Mouse (Mus musculus) myocyte (in vitro differentiated cells): ENCODE results near the gene Rpl12.

Experiments
- MAX ChIP-seq: IDR thresholded peaks from one replicate; pipeline ENCODE4 v1.6.1; 2011; ENCODE audit warnings: low read depth, mild to moderate bottlenecking, control low read depth
- MYOD1 ChIP-seq, 3 experiments: IDR thresholded peaks; one replicate each; pipeline ENCODE4 v1.6.1; 2011; ENCODE audit warnings: control low read depth in 2 of 3, low read depth in 2 of 3, mild to moderate bottlenecking in 2 of 3, moderate library complexity in 1 of 3; ENCODE audit not compliant: insufficient read length in 2 of 3, control insufficient read depth in 1 of 3
- POLR2A ChIP-seq: IDR thresholded peaks from one replicate; pipeline ENCODE4 v1.6.1; 2011; ENCODE audit warnings: low read depth, mild to moderate bottlenecking, control low read depth, moderate library complexity; ENCODE audit not compliant: insufficient read length
- POLR2AphosphoS2 ChIP-seq: IDR thresholded peaks from one replicate; pipeline ENCODE4 v1.6.1; 2011; ENCODE audit warnings: low read depth, control low read depth; ENCODE audit not compliant: insufficient read length

GRCm38 (mm10) chr2:32911639-32912182 lies 49.6 kb upstream of the Rpl12 start:
- TF ChIP-seq MAX (no peak), POLR2A (no peak), MYOD1 (IDR thresholded peaks at IDR 0.05; ENCODE audit: control insufficient read depth in 1 of 3, insufficient read length in 2 of 3, low read depth in 2 of 3) (peak in 2 of 3 experiments; percentile 51 to 57), POLR2AphosphoS2 (no peak)
